Mouse (Mus musculus): Measurements from ENCODE around the gene Hist2h2bb. TPM values are rescaled to one million over a fixed set of nuclear protein-coding genes. Genes with fewer than 3 reads are reported as not detected.
"Not testable (repeated sequence)": the region's sequence is repeated elsewhere in the genome, so short reads cannot be mapped to it uniquely, and the experiment has no call there.

Gene Hist2h2bb
- 10 to 100 TPM; 28.9 to 35.3 TPM for total RNA-seq (2021)
- long read RNA-seq, experiment 1: 0 reads
- long read RNA-seq, experiment 2: 0 reads

- peak; percentile 83 to 84 for DNase-seq
- intact Hi-C loops (cut with DNase I): loop anchor here (10.0 kb wide), 1 partner anchor 205 kb away; no protein-coding TSS in a partner anchor
Observed at GRCm38 (mm10) chr3:96269511-96270474, at the start of gene Hist2h2bb. Hist2h2bb (plus strand) TSS chr3:96269752.

GRCm38 (mm10) chr3:96220131-96220764 lies 49.3 kb upstream of the Hist2h2bb start:
- intact Hi-C loops (cut with DNase I): not testable (repeated sequence)
- peak in 1 of 2 experiments; percentile 74 for DNase-seq

DNA sequence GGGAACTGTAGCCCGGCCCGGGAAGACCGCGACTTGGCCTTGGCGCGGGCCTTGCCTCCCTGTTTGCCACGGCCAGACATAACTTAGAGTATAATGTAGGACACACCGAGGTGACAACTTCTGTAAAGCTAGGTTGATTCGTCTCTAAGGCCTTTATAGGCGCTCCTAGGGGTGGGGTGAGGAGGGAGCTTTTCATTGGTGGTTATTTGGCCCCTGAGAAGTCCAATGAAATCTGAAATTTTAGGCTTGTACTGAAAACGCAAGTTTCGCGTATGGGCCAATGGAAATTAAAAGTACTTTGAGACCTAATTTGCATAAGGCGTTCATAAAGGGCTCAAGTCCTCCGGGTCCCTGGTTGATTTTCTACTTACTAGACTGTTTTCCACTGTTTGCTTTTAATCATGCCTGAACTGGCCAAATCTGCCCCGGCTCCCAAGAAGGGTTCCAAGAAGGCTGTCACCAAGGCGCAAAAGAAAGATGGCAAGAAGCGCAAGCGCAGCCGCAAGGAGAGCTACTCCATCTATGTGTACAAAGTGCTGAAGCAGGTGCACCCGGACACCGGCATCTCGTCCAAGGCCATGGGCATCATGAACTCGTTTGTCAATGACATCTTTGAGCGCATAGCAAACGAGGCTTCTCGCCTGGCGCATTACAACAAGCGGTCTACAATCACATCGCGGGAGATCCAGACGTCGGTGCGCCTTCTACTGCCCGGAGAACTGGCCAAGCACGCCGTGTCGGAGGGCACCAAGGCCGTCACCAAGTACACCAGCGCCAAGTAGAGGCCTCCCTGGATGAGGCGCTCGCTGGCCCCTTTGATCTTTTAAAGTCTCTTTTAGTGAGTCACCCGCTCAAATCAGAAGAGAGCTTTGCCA lies 48.5 kb upstream of the Hist2h2bb start, which contains the start of the genes Hist2h2ac and Hist2h2be:
Hist2h2ac (minus strand) TSS at position 116 of the 875 bp plus-strand sequence.
Hist2h2be (plus strand) TSS at position 355 of the 875 bp plus-strand sequence.
- DNase-seq: peak; percentile 58 to 75
- intact Hi-C loops (cut with DNase I): no loop called here

- no peak for DNase-seq
Observed at GRCm38 (mm10) chr3:96221640-96222038, 47.9 kb upstream of the Hist2h2bb start.

DNA sequence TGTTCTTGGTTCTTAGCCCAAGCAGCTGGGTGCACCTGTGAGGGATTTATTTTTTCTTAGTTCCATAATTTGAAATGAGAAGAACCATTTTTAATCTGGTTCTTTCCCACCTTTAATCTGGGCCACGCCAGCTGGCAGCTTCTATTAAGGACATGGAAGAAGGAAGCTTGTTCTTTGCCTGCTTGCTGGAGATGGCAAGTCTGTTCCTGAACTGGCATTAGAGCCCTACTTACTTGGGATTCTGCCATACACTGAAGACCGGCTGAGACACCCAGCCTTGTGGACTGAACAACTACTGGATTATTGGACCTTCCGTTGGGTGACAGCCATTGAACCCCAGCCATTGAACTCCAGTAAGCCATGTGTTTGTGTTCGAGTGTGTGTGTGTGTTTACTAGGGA lies 46.8 kb upstream of the Hist2h2bb start:
- intact Hi-C loops (cut with DNase I): no loop called here
- DNase-seq: no peak

More at GRCm38 (mm10) chr3:96221640-96222038, 47.9 kb upstream of the Hist2h2bb start:
- intact Hi-C loops (cut with DNase I): no loop called here

GRCm38 (mm10) chr3:96225421-96225820 lies 44.1 kb upstream of the Hist2h2bb start:
- intact Hi-C loops (cut with DNase I): loop anchor here (5.0 kb wide), 1 partner anchor 153 kb away; no protein-coding TSS in a partner anchor
- DNase-seq: no peak

GRCm38 (mm10) chr3:96226695-96227648 lies 42.6 kb upstream of the Hist2h2bb start:
- DNase-seq: no peak

GRCm38 (mm10) chr3:96228828-96229227 lies 40.7 kb upstream of the Hist2h2bb start:
- intact Hi-C loops (cut with DNase I): loop anchor here (5.0 kb wide), 1 partner anchor 157 kb away; no protein-coding TSS in a partner anchor
- no peak for DNase-seq

More at GRCm38 (mm10) chr3:96226695-96227648, 42.6 kb upstream of the Hist2h2bb start:
- intact Hi-C loops (cut with DNase I): loop anchor here (5.0 kb wide), 1 partner anchor 155 kb away; no protein-coding TSS in a partner anchor

DNA sequence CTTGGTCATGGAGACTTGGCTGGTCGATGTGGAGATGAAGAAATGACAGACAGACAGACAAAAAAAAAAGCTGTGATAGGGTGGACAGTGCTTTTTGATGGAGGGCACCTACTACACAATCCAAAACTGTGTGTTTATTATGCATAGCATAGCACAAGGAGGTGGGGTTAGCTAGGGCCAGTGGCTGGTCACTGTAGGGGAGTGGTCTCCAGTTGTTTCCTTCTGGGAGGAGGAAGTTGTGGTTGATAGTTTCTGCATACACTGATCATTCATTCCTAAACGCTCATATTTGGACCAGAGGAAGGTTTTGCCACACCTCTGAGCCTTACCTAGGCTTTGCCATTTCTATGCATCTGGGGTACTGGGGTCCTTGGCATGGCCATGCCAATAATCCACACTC lies 39.1 kb upstream of the Hist2h2bb start:
- intact Hi-C loops (cut with DNase I): no loop called here
- DNase-seq: no peak

DNA sequence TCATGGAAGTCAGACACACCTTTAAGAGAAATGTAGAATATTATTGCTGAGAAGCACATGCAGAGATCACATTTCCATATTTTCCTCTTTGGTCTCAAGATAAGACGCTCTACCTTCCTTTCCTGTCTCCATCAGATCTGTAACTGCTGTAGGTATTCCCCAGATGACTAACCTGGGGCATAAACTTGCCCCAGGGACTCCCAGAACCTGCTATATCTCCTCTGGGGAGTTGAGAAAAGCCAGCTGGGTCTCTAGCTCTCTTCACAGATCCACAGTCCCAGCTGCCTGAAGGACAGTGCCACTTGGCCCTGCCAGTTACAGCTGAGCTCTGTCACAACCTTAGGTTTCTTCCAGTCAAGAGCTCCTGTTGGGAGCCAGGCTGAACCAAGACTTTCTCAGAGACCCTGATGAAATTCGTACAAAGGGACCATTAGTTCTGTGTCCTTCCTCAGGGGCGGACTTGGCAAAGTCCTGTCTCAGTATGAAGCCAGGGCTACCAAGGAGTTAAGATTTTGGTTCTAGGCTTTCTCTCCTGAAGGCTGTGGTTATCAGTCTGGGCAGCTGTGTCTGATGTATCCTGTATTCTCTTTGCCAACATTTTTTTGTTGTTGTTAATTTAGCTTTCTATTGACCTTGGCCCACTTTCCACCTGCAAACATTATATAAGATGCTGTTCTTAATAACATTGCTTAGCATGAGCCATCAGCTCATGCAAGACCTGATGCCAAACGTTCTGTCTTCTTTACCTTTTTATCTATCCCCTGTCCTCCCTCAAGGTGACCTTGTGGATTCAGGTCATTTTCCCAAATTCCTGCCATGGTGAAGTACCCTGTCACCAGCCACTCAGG lies 38.4 kb upstream of the Hist2h2bb start:
- no peak for DNase-seq
- intact Hi-C loops (cut with DNase I): no loop called here

DNA sequence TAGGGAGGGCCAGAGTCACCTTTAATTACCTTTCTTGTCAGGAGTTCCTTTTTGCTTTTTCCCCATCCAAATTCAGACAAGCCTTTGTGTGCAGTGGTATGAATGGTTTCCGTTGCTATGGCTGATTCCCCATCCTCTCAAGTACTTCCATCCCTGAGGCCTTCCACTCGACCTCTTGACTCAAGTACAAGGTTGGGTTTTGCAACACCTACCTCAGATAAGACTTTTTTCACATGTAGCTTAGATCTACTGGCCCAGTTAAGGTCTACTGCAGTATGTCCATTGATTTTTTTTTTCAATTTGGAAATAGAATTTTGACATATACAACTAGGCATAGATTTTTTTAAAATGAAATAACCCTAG lies 37.8 kb upstream of the Hist2h2bb start:
- intact Hi-C loops (cut with DNase I): no loop called here
- DNase-seq: no peak

- no peak for DNase-seq
- intact Hi-C loops (cut with DNase I): no loop called here
Observed at GRCm38 (mm10) chr3:96234914-96235313, 34.6 kb upstream of the Hist2h2bb start.

GRCm38 (mm10) chr3:96235836-96236235 lies 33.7 kb upstream of the Hist2h2bb start:
- intact Hi-C loops (cut with DNase I): no loop called here
- no peak for DNase-seq

- no peak for DNase-seq
- intact Hi-C loops (cut with DNase I): no loop called here
Observed at GRCm38 (mm10) chr3:96236834-96237334, 32.7 kb upstream of the Hist2h2bb start.

GRCm38 (mm10) chr3:96237335-96237903 lies 32.1 kb upstream of the Hist2h2bb start:
- intact Hi-C loops (cut with DNase I): no loop called here
- DNase-seq: no peak

DNA sequence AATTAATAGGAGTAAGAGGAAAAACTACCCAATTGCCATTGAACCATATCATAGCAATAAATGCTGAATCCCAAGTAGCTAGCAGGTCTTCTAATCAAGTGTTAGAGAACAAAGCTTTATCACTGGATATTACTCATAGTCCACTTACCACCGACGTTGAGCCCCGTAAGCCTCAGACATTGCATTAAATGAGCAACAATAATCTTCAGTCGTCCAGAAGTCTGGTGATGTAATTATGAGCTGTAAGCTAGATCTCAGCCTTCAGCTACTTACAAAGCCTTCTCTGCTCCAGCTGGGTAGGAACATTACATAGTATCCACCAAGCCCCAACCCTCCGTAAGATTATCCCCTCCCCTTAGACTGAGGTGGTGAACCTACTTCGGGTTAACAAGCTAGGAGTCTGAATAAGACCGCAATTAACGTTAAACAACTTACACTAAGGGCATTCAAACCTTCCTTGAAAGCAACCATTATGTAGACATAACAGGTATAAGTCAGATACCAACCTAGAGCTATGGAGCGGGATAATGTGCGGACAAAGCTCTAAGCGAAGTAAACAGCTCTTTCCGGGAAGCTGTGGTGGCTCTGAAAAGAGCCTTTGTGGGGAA lies 31.5 kb upstream of the Hist2h2bb start:
- intact Hi-C loops (cut with DNase I): no loop called here

More for the DNA sequence above, 31.5 kb upstream of the Hist2h2bb start:
- DNase-seq: no peak

Data from gastrocnemius, postnatal 36 days (tissue).